Mouse (Mus musculus): ENCODE results near the gene E2f2. TPM values are rescaled to one million over a fixed set of nuclear protein-coding genes. Genes with fewer than 3 reads are reported as not detected.

The E2f2 gene
- polyA plus RNA-seq (2015; fragmentation: Illumina TruSeq; extraction: RNeasy Lipid Tissue Mini Kit (QIAGEN cat#74804); ENCODE audit: insufficient read depth, low replicate concordance) = 33.0 TPM

GRCm38 (mm10) chr4:136172011-136172541 lies at the start of gene E2f2:
TSS of gene E2f2 (plus strand) at chr4:136172394.

GRCm38 (mm10) chr4:136143193-136143976 lies 28.8 kb upstream of the E2f2 start, which contains the start of gene Id3:
TSS of gene Id3 (plus strand) at chr4:136143497.

GRCm38 (mm10) chr4:136206033-136206893 lies 34.1 kb downstream of the E2f2 start, which contains the start of gene Asap3:
TSS of gene Asap3 (plus strand) at chr4:136206365.

Other genes starting within 250 kb of the E2f2 start
- gene Hmgcl, start 225.9 kb upstream of the E2f2 start, polyA plus RNA-seq (2015; fragmentation: Illumina TruSeq; extraction: RNeasy Lipid Tissue Mini Kit (QIAGEN cat#74804); ENCODE audit: insufficient read depth, low replicate concordance) = 36.8 TPM
- 2.2 TPM for gene Gale, start 208.7 kb upstream of the E2f2 start, polyA plus RNA-seq (2015; fragmentation: Illumina TruSeq; extraction: RNeasy Lipid Tissue Mini Kit (QIAGEN cat#74804); ENCODE audit: insufficient read depth, low replicate concordance)
- gene Lypla2, start 199.8 kb upstream of the E2f2 start, polyA plus RNA-seq (2015; fragmentation: Illumina TruSeq; extraction: RNeasy Lipid Tissue Mini Kit (QIAGEN cat#74804); ENCODE audit: insufficient read depth, low replicate concordance) = 26.6 TPM
- 35.9 TPM for gene Pithd1, start 185.1 kb upstream of the E2f2 start, polyA plus RNA-seq (2015; fragmentation: Illumina TruSeq; extraction: RNeasy Lipid Tissue Mini Kit (QIAGEN cat#74804); ENCODE audit: insufficient read depth, low replicate concordance)
- 43.3 TPM for gene Eloa, start 150.6 kb upstream of the E2f2 start, polyA plus RNA-seq (2015; fragmentation: Illumina TruSeq; extraction: RNeasy Lipid Tissue Mini Kit (QIAGEN cat#74804); ENCODE audit: insufficient read depth, low replicate concordance)
- 1,743 TPM for gene Rpl11, start 119.0 kb upstream of the E2f2 start, polyA plus RNA-seq (2015; fragmentation: Illumina TruSeq; extraction: RNeasy Lipid Tissue Mini Kit (QIAGEN cat#74804); ENCODE audit: insufficient read depth, low replicate concordance)
- 16.3 TPM for gene Id3, start 28.9 kb upstream of the E2f2 start, polyA plus RNA-seq (2015; fragmentation: Illumina TruSeq; extraction: RNeasy Lipid Tissue Mini Kit (QIAGEN cat#74804); ENCODE audit: insufficient read depth, low replicate concordance)
- 1.0 TPM for gene Asap3, start 34.0 kb downstream of the E2f2 start, polyA plus RNA-seq (2015; fragmentation: Illumina TruSeq; extraction: RNeasy Lipid Tissue Mini Kit (QIAGEN cat#74804); ENCODE audit: insufficient read depth, low replicate concordance)
- gene Tcea3, start 75.3 kb downstream of the E2f2 start, polyA plus RNA-seq (2015; fragmentation: Illumina TruSeq; extraction: RNeasy Lipid Tissue Mini Kit (QIAGEN cat#74804); ENCODE audit: insufficient read depth, low replicate concordance) = 1.7 TPM
- gene Zfp46, start 112.3 kb downstream of the E2f2 start, polyA plus RNA-seq (2015; fragmentation: Illumina TruSeq; extraction: RNeasy Lipid Tissue Mini Kit (QIAGEN cat#74804); ENCODE audit: insufficient read depth, low replicate concordance) = 12.5 TPM
- 156 TPM for gene Hnrnpr, start 138.5 kb downstream of the E2f2 start, polyA plus RNA-seq (2015; fragmentation: Illumina TruSeq; extraction: RNeasy Lipid Tissue Mini Kit (QIAGEN cat#74804); ENCODE audit: insufficient read depth, low replicate concordance)

Measured in spleen, adult 10 weeks (tissue).